Mouse (Mus musculus): ENCODE data around the gene Slc6a3. TPM values are rescaled to one million over a fixed set of nuclear protein-coding genes. Genes with fewer than 3 reads are reported as not detected.

Gene Slc6a3
- total RNA-seq (2021): not detected

- intact Hi-C loops (cut with DNase I): no loop called here
- peak; percentile 7 for DNase-seq (ENCODE audit: low spot score)
These were observed at the start of gene Slc6a3 for GRCm38 (mm10) chr13:73536403-73536821. Slc6a3 (plus strand) TSS chr13:73536747.

- no peak for DNase-seq (ENCODE audit: low spot score)
- intact Hi-C loops (cut with DNase I): no loop called here
These were observed 48.4 kb upstream of the Slc6a3 start for GRCm38 (mm10) chr13:73488105-73488504.

GRCm38 (mm10) chr13:73488707-73489106 is 47.8 kb upstream of the Slc6a3 start:
- intact Hi-C loops (cut with DNase I): no loop called here
- no peak for DNase-seq (ENCODE audit: low spot score)

- intact Hi-C loops (cut with DNase I): no loop called here
- DNase-seq (ENCODE audit: low spot score): no peak
These were observed 46.6 kb upstream of the Slc6a3 start for GRCm38 (mm10) chr13:73489986-73490385.

GRCm38 (mm10) chr13:73490564-73491170 is 45.9 kb upstream of the Slc6a3 start:
- intact Hi-C loops (cut with DNase I): no loop called here
- DNase-seq (ENCODE audit: low spot score): no peak

- intact Hi-C loops (cut with DNase I): no loop called here
- DNase-seq (ENCODE audit: low spot score): no peak
These were observed 43.4 kb upstream of the Slc6a3 start for GRCm38 (mm10) chr13:73493183-73493582.

GRCm38 (mm10) chr13:73494528-73494927 is 42.0 kb upstream of the Slc6a3 start:
- no peak for DNase-seq (ENCODE audit: low spot score)
- intact Hi-C loops (cut with DNase I): no loop called here

- DNase-seq (ENCODE audit: low spot score): no peak
- intact Hi-C loops (cut with DNase I): no loop called here
These were observed 40.4 kb upstream of the Slc6a3 start for GRCm38 (mm10) chr13:73496137-73496536.

- DNase-seq (ENCODE audit: low spot score): no peak
- intact Hi-C loops (cut with DNase I): loop anchor here (2.0 kb wide), 1 partner anchor 25 kb away; no protein-coding TSS in a partner anchor
These were observed 36.5 kb upstream of the Slc6a3 start for GRCm38 (mm10) chr13:73499893-73500604.

GRCm38 (mm10) chr13:73502719-73503118 is 33.8 kb upstream of the Slc6a3 start:
- intact Hi-C loops (cut with DNase I): no loop called here
- no peak for DNase-seq (ENCODE audit: low spot score)

GRCm38 (mm10) chr13:73505686-73506467 is 30.7 kb upstream of the Slc6a3 start:
- intact Hi-C loops (cut with DNase I): no loop called here
- peak; percentile 19 for DNase-seq (ENCODE audit: low spot score)

- DNase-seq (ENCODE audit: low spot score): no peak
- intact Hi-C loops (cut with DNase I): no loop called here
These were observed 27.6 kb upstream of the Slc6a3 start for GRCm38 (mm10) chr13:73508817-73509550.

GRCm38 (mm10) chr13:73509869-73510268 is 26.7 kb upstream of the Slc6a3 start:
- intact Hi-C loops (cut with DNase I): loop anchor here (5.0 kb wide), 3 partner anchors 92 to 202 kb away; partner anchors contain the start of genes Clptm1l and Tert
- DNase-seq (ENCODE audit: low spot score): no peak

- no peak for DNase-seq (ENCODE audit: low spot score)
- intact Hi-C loops (cut with DNase I): loop anchor here (1.0 to 5.0 kb wide), 4 partner anchors 89 to 199 kb away; partner anchors contain the start of genes Clptm1l and Tert
These were observed 23.5 kb upstream of the Slc6a3 start for GRCm38 (mm10) chr13:73512776-73513673.

GRCm38 (mm10) chr13:73516886-73517285 is 19.7 kb upstream of the Slc6a3 start:
- intact Hi-C loops (cut with DNase I): loop anchor here (5.0 kb wide), 1 partner anchor 390 kb away; no protein-coding TSS in a partner anchor
- DNase-seq (ENCODE audit: low spot score): no peak

GRCm38 (mm10) chr13:73533716-73534115 is 2.8 kb upstream of the Slc6a3 start:
- intact Hi-C loops (cut with DNase I): no loop called here
- DNase-seq (ENCODE audit: low spot score): no peak

- DNase-seq (ENCODE audit: low spot score): no peak
- intact Hi-C loops (cut with DNase I): no loop called here
These were observed 1.3 kb upstream of the Slc6a3 start for GRCm38 (mm10) chr13:73535287-73535686.

- intact Hi-C loops (cut with DNase I): no loop called here
These were observed 277 bp downstream of the Slc6a3 start for GRCm38 (mm10) chr13:73536824-73537223.

GRCm38 (mm10) chr13:73564201-73564600 is 27.7 kb downstream of the Slc6a3 start:
- no peak for DNase-seq (ENCODE audit: low spot score)
- intact Hi-C loops (cut with DNase I): no loop called here

More at GRCm38 (mm10) chr13:73536824-73537223, 277 bp downstream of the Slc6a3 start:
- no peak for DNase-seq (ENCODE audit: low spot score)
